Mouse (Mus musculus): ENCODE results near the gene Aoah. TPM values are rescaled to one million over a fixed set of nuclear protein-coding genes. Genes with fewer than 3 reads are reported as not detected.

Aoah gene
- polyA plus RNA-seq, 2 experiments, result 1.3 to 1.6 TPM

DNA sequence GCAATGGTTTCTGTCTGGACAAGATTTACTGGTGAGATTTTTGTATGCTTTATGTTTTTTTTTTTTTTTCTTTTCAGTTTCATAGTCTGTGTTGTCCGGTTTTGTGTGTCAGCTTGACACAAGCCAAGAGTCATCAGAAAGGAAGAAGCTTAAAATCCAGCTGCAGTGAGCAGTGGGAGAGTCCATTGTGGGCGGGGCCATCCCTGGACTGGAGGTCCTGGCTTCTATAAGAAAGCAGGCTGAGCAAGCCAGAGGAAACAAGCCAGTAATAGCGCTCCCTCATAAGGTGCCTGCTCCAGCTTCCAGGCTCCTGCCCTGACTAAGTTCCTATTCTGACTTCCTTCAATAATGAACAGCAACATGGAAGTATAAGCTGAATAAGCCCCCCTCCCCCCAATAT lies 6.7 kb downstream of the Aoah start:
- no peak overlapping the region for H3K27ac ChIP-seq

DNA sequence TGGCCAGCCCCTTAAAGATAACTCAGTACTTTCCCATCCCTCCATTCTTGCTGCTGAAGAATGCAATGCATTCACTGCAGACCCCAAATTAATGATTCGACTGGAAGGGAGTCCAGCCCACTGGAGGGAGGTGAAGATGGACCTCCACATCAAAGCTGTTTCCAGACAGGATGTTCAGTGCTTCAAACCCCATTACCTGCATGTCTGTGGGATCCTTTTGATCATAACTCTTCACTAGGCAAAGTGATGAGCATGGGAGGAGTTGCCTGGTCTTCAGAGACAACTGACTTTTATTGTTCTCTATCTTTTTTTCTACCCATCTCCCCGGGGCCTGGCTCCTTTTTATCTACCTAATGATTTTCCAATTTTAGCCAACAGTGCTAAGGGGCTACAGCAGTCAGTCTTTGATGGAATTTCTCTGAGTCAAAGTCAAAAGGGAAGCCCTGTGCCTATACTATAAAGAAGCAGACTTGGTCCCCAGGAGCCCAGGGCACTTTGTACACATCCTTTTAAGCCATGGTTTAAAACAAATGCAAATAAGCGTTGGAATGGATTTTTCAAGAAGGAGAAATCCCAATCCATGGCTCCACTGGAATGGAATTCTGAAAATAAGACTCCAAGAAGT lies 18.0 kb downstream of the Aoah start:
- no peak for ATAC-seq (ENCODE audit: insufficient read depth)
- no peak overlapping the region for H3K4me2 ChIP-seq (ENCODE audit: low read depth)
- H3K27ac ChIP-seq, result no peak overlapping the region
- DNase-seq (ENCODE audit: low read depth in 3 of 3, low spot score in 3 of 3), result no peak
- no peak overlapping the region for H3K4me3 ChIP-seq (ENCODE audit: insufficient read depth in 1 of 2, low read depth in 2 of 2, low read length in 2 of 2)
- 44% methylated on average over 3 of the region's 3 CpGs for WGBS (ENCODE audit: insufficient replicate concordance)
- H3K9me3 ChIP-seq (ENCODE audit: control insufficient read depth, low read length), result no peaks in the 10 kb centered on the region
- H3K27me3 ChIP-seq (ENCODE audit: control insufficient read depth, insufficient read depth, low read length), result no peaks in the 10 kb centered on the region
- H3K36me3 ChIP-seq (replicated peaks; ENCODE audit: control insufficient read depth, insufficient read depth, low read depth), result no peaks in the 10 kb centered on the region
- H3K9ac ChIP-seq (replicated peaks), result no peak overlapping the region
- H3K4me1 ChIP-seq (replicated peaks; ENCODE audit: control insufficient read depth in 2 of 2, insufficient read depth in 2 of 2, low read length in 1 of 2), result no peaks in the 10 kb centered on the region
- TF ChIP-seq EP300 (IDR thresholded peaks at IDR 0.05; ENCODE audit: low read depth), result no peak

More for the DNA sequence above, 6.7 kb downstream of the Aoah start:
- Histone ChIP-seq H3K9me3 (ENCODE audit: control insufficient read depth, low read length) (no peaks in the 10 kb centered on the region), H3K4me2 (ENCODE audit: low read depth) (no peak overlapping the region), H3K27me3 (ENCODE audit: control insufficient read depth, insufficient read depth, low read length) (no peaks in the 10 kb centered on the region), H3K4me1 (replicated peaks; ENCODE audit: control insufficient read depth in 2 of 2, insufficient read depth in 2 of 2, low read length in 1 of 2) (no peaks in the 10 kb centered on the region), H3K36me3 (replicated peaks; ENCODE audit: control insufficient read depth, insufficient read depth, low read depth) (no peaks in the 10 kb centered on the region), H3K4me3 (ENCODE audit: insufficient read depth in 1 of 2, low read depth in 2 of 2, low read length in 2 of 2) (no peak overlapping the region), H3K9ac (replicated peaks) (no peak overlapping the region)
- WGBS (ENCODE audit: insufficient replicate concordance), result 45% methylated on average over 3 of the region's 3 CpGs
- TF ChIP-seq EP300 (IDR thresholded peaks at IDR 0.05; ENCODE audit: low read depth), result no peak
- TF ChIP-seq CTCF (IDR thresholded peaks at IDR 0.05; ENCODE audit: low read depth), result no peak
- no peak for DNase-seq (ENCODE audit: low read depth in 3 of 3, low spot score in 3 of 3)
- no peak for ATAC-seq (ENCODE audit: insufficient read depth)

DNA sequence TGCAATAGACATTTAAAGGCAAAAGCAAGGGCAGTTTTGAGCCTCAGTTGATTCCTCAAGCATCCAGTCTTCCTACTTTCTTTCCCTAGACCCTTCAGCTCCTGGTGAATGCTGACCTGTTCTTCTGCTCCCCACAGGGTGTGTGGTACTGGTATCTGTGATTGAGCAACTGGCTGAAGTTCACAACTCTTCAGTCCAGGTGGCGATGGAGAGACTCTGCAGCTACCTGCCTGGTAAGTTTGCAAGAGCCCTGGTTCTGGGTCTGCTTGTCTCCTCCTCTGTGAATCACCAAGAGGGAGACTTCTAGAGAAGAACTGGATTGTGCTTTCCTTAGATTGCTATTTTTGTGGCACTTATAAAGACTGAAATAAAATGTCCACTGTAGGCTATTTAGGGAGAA lies 22.5 kb downstream of the Aoah start:
- no peak overlapping the region for H3K4me3 ChIP-seq (ENCODE audit: insufficient read depth in 1 of 2, low read depth in 2 of 2, low read length in 2 of 2)
- H3K27ac ChIP-seq, result no peak overlapping the region
- no peaks in the 10 kb centered on the region for H3K36me3 ChIP-seq (replicated peaks; ENCODE audit: control insufficient read depth, insufficient read depth, low read depth)
- TF ChIP-seq EP300 (IDR thresholded peaks at IDR 0.05; ENCODE audit: low read depth) (no peak), CTCF (IDR thresholded peaks at IDR 0.05; ENCODE audit: low read depth) (no peak)
- ATAC-seq (ENCODE audit: insufficient read depth), result no peak
- no peaks in the 10 kb centered on the region for H3K4me1 ChIP-seq (replicated peaks; ENCODE audit: control insufficient read depth in 2 of 2, insufficient read depth in 2 of 2, low read length in 1 of 2)
- H3K9ac ChIP-seq (replicated peaks), result no peak overlapping the region
- no peaks in the 10 kb centered on the region for H3K9me3 ChIP-seq (ENCODE audit: control insufficient read depth, low read length)
- no peaks in the 10 kb centered on the region for H3K27me3 ChIP-seq (ENCODE audit: control insufficient read depth, insufficient read depth, low read length)
- WGBS (ENCODE audit: insufficient replicate concordance), result 57% methylated on average over 1 of the region's 1 CpGs
- H3K4me2 ChIP-seq (ENCODE audit: low read depth), result no peak overlapping the region
- DNase-seq (ENCODE audit: low read depth in 3 of 3, low spot score in 3 of 3), result no peak

DNA sequence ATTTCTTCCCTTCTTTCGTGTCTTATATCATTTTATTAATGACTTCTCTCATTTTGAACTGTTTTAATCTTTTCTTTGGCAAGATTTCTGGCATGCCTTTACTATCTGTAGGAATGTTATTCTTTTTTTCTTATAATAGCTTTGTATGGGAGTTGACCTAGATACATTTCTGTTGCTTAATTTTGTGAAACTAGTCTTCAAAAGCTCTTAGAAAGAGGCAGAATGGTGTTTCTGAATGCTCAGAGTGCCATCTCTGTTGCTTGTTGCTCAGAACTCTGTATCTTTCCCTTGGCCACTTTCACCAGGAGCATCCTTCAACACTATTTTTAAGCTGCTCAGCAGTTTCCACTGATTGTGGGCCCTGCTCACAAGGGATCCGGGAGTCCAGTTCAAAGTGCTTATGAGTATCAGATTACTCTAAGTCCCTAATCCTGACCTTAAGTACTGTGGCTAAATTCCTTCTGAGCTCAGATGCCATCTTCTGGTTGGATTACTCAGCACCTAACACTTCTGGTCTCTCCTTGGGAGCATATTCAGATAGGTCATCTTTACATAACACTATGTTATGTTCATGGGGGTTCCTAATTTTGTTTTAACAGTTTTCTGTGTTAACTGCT lies 26.9 kb downstream of the Aoah start:
- no peaks in the 10 kb centered on the region for H3K4me1 ChIP-seq (replicated peaks; ENCODE audit: control insufficient read depth in 2 of 2, insufficient read depth in 2 of 2, low read length in 1 of 2)
- 57% methylated on average over 2 of the region's 2 CpGs for WGBS (ENCODE audit: insufficient replicate concordance)
- no peak overlapping the region for H3K4me2 ChIP-seq (ENCODE audit: low read depth)
- no peaks in the 10 kb centered on the region for H3K9me3 ChIP-seq (ENCODE audit: control insufficient read depth, low read length)
- H3K27me3 ChIP-seq (ENCODE audit: control insufficient read depth, insufficient read depth, low read length), result no peaks in the 10 kb centered on the region
- ATAC-seq (ENCODE audit: insufficient read depth), result no peak
- H3K36me3 ChIP-seq (replicated peaks; ENCODE audit: control insufficient read depth, insufficient read depth, low read depth), result no peaks in the 10 kb centered on the region
- no peak overlapping the region for H3K9ac ChIP-seq (replicated peaks)
- H3K27ac ChIP-seq, result no peak overlapping the region
- H3K4me3 ChIP-seq (ENCODE audit: insufficient read depth in 1 of 2, low read depth in 2 of 2, low read length in 2 of 2), result no peak overlapping the region
- TF ChIP-seq EP300 (IDR thresholded peaks at IDR 0.05; ENCODE audit: low read depth), result no peak
- TF ChIP-seq CTCF (IDR thresholded peaks at IDR 0.05; ENCODE audit: low read depth), result no peak
- no peak for DNase-seq (ENCODE audit: low read depth in 3 of 3, low spot score in 3 of 3)

DNA sequence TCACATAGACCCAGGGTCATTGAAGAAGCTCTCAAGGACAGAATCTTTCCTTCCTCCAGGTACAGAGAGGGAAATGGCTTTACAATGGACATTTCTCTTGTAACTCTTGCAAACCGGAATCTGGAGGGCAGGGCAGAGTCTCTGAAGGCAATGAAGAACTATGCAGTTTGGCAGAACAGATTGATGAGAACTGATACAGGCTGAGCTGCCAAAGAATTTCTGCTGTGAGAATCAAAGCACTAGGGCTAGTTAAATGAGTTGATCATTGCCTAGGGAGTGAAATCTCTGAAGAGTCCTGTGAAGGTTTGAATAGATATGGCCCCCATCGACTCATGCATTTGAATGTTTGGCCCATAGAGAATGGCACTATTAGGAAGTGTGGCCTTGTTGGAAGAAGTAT lies 34.8 kb downstream of the Aoah start:
- TF ChIP-seq CTCF (IDR thresholded peaks at IDR 0.05; ENCODE audit: low read depth) (no peak), EP300 (IDR thresholded peaks at IDR 0.05; ENCODE audit: low read depth) (no peak)
- ATAC-seq (ENCODE audit: insufficient read depth) (no peak), DNase-seq (ENCODE audit: low read depth in 3 of 3, low spot score in 3 of 3) (no peak)
- H3K27me3 ChIP-seq (ENCODE audit: control insufficient read depth, insufficient read depth, low read length), result no peaks in the 10 kb centered on the region
- no peaks in the 10 kb centered on the region for H3K4me1 ChIP-seq (replicated peaks; ENCODE audit: control insufficient read depth in 2 of 2, insufficient read depth in 2 of 2, low read length in 1 of 2)
- H3K9ac ChIP-seq (replicated peaks), result no peak overlapping the region
- no peak overlapping the region for H3K27ac ChIP-seq
- no peak overlapping the region for H3K4me2 ChIP-seq (ENCODE audit: low read depth)
- WGBS (ENCODE audit: insufficient replicate concordance), result 50% methylated on average over 2 of the region's 2 CpGs
- H3K4me3 ChIP-seq (ENCODE audit: insufficient read depth in 1 of 2, low read depth in 2 of 2, low read length in 2 of 2), result no peak overlapping the region
- H3K9me3 ChIP-seq (ENCODE audit: control insufficient read depth, low read length), result no peaks in the 10 kb centered on the region
- H3K36me3 ChIP-seq (replicated peaks; ENCODE audit: control insufficient read depth, insufficient read depth, low read depth), result no peaks in the 10 kb centered on the region
